Mouse (Mus musculus): ENCODE results near the gene Slc13a1.

- TF ChIP-seq HCFC1 (IDR thresholded peaks at IDR 0.05; ENCODE audit: borderline replicate concordance, insufficient read depth, low read length) (no peak), ZC3H11A (IDR thresholded peaks at IDR 0.05; ENCODE audit: borderline replicate concordance, low read depth, low read length) (no peak)
These were observed 61.7 kb downstream of the Slc13a1 start for GRCm38 (mm10) chr6:24106157-24106556.
